Mouse (Mus musculus): Measurements from ENCODE around the gene Scyl1. TPM values are rescaled to one million over a fixed set of nuclear protein-coding genes. Genes with fewer than 3 reads are reported as not detected.
A peak's percentile ranks its signal among the peaks of the same experiment; 100 is the strongest.

Scyl1 gene
- polyA plus RNA-seq, 1 experiment from 2014 or later: 66.9 TPM

DNA sequence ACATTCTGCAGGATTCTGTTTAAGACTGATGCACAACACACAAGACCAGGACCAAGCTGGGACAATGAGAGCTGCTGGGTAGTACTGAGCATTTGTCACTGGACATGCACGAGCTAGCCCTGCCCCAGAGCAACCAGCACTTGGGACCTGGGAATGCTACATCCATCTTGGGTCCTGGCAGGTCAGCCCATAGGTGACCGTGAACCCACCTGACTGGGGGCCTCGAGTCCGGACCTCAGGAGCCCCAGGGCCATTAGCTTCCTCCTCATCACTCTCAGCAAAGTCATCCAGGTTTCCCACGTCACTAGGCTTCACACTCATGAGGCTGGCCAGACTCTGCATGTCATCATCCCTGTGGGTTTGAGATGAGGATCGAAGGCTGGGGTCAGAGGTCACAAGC, 50.0 kb downstream of the Scyl1 start:
- Histone ChIP-seq H3K9me3 (no peaks in the 10 kb centered on the region), H3K27me3 (no peaks in the 10 kb centered on the region), H3K27ac (replicated peaks) (no peak overlapping the region), H3K4me2 (replicated peaks) (no peak overlapping the region), H3K36me3 (peaks cover 77% of the 10 kb centered on the region), H3K4me1 (peaks cover 29% of the 10 kb centered on the region), H3K4me3 (no peak overlapping the region), H3K9ac (replicated peaks) (no peak overlapping the region)
- WGBS: 93% methylated on average over 6 of the region's 6 CpGs
- ATAC-seq (replicated peaks): no peak

DNA sequence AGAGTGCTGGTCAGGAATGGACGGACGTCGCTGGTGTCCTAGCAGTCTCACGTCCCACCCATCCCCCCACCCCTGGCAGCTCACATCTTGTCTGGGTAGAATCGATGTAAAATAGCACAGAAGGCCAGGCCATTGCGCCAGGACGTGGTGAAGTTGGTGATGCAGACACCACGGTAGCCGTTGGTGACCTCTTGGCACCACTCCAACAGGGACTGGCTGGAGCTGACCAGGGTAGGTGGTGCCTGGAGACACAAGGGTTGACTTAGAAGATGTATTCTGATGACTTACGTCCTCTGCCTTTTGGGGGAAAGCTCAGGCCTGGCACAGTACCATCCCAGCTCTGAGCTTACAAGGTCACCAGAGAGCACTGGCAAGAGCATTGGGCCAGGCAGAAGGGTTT, 54.3 kb downstream of the Scyl1 start:
- no peaks in the 10 kb centered on the region for H3K27me3 ChIP-seq
- H3K4me2 ChIP-seq (replicated peaks): no peak overlapping the region
- ATAC-seq (replicated peaks): no peak
- 60% methylated on average over 10 of the region's 10 CpGs for WGBS
- H3K9me3 ChIP-seq: no peaks in the 10 kb centered on the region
- peak overlapping the region; percentile 27; the same call in 1 of the 2 replicates for H3K27ac ChIP-seq (replicated peaks)
- peaks cover 19% of the 10 kb centered on the region for H3K4me1 ChIP-seq
- peaks cover 63% of the 10 kb centered on the region for H3K36me3 ChIP-seq
- no peak overlapping the region for H3K4me3 ChIP-seq
- H3K9ac ChIP-seq (replicated peaks): no peak overlapping the region

GRCm38 (mm10) chr19:5715793-5716688, 55.2 kb downstream of the Scyl1 start:
- Histone ChIP-seq H3K27ac (replicated peaks) (0 out of 2 replicates have a peak overlapping the region, but pooled peaks have one; percentile 43), H3K36me3 (peaks cover 57% of the 10 kb centered on the region), H3K4me1 (peaks cover 19% of the 10 kb centered on the region)

DNA sequence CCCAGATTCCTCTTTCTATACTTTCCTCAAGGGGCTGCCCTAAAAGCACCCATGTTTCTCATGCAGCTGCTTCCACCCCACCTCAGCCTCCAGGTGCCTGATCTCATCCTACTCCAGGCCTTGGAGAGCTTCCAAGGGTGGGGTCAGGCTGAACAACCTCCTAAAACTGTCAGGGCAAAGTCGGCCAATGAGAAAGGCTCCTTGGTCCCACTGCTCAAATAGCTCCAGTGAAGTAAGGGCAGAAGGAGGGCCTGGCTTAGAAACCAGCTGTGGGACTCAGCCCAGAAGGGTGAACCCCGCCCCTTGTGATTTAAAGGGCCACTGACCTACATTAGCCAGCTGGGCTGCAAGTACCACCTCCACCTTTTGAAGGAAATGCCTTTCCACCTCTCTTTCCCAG, 57.5 kb downstream of the Scyl1 start:
- Histone ChIP-seq H3K36me3 (peaks cover 52% of the 10 kb centered on the region), H3K27ac (replicated peaks) (no peak overlapping the region), H3K4me1 (peaks cover 19% of the 10 kb centered on the region), H3K9ac (replicated peaks) (no peak overlapping the region), H3K4me3 (no peak overlapping the region), H3K4me2 (replicated peaks) (no peak overlapping the region; the same call in 1 of the 2 replicates), H3K9me3 (no peaks in the 10 kb centered on the region), H3K27me3 (no peaks in the 10 kb centered on the region)
- no peak for ATAC-seq (replicated peaks)
- 15% methylated on average over 2 of the region's 2 CpGs for WGBS

More at GRCm38 (mm10) chr19:5715793-5716688, 55.2 kb downstream of the Scyl1 start:
- peak; percentile 67 for ATAC-seq (replicated peaks)
- Histone ChIP-seq H3K9ac (replicated peaks) (peak overlapping the region; percentile 41), H3K27me3 (no peaks in the 10 kb centered on the region), H3K9me3 (no peaks in the 10 kb centered on the region), H3K4me3 (peak overlapping the region; percentile 27), H3K4me2 (replicated peaks) (peak overlapping the region; percentile 33)
- WGBS: 17% methylated on average over 43 of the region's 43 CpGs

DNA sequence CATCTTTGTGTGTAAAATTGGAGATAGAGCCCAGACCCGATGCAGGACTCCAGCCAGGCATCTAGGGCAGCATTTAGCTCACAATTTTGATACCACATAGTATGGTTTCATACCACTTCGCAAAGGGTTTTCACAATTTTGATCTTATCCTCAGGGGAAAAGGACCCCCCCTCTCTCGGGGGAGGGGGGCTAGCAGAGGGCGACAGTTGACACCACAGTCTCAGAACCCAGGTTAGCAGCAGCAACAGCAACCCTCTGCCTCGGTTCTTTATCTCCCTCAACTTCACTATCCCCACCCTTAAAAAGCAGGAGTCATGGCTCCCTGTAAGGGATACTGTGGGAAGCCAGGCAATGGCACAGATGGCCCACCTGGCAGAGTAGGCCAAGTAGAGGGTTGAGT, 58.0 kb downstream of the Scyl1 start:
- H3K4me1 ChIP-seq: peaks cover 19% of the 10 kb centered on the region
- WGBS: 82% methylated on average over 5 of the region's 5 CpGs
- peak overlapping the region; percentile 8; the same call in 1 of the 2 replicates for H3K9ac ChIP-seq (replicated peaks)
- H3K27ac ChIP-seq (replicated peaks): no peak overlapping the region
- no peaks in the 10 kb centered on the region for H3K27me3 ChIP-seq
- no peak overlapping the region for H3K4me3 ChIP-seq
- H3K9me3 ChIP-seq: no peaks in the 10 kb centered on the region
- H3K36me3 ChIP-seq: peaks cover 53% of the 10 kb centered on the region
- ATAC-seq (replicated peaks): no peak
- H3K4me2 ChIP-seq (replicated peaks): no peak overlapping the region

- 95% methylated on average over 14 of the region's 14 CpGs for WGBS
- peaks cover 18% of the 10 kb centered on the region for H3K4me1 ChIP-seq
- no peaks in the 10 kb centered on the region for H3K27me3 ChIP-seq
- H3K4me3 ChIP-seq: no peak overlapping the region
- no peak overlapping the region for H3K4me2 ChIP-seq (replicated peaks)
- ATAC-seq (replicated peaks): no peak
- H3K9me3 ChIP-seq: no peaks in the 10 kb centered on the region
- H3K27ac ChIP-seq (replicated peaks): no peak overlapping the region
- H3K9ac ChIP-seq (replicated peaks): no peak overlapping the region
- H3K36me3 ChIP-seq: peaks cover 56% of the 10 kb centered on the region
These were observed 59.2 kb downstream of the Scyl1 start for GRCm38 (mm10) chr19:5711907-5712460.

GRCm38 (mm10) chr19:5711218-5711617, 60.0 kb downstream of the Scyl1 start:
- peaks cover 10% of the 10 kb centered on the region for H3K4me1 ChIP-seq
- H3K4me3 ChIP-seq: no peak overlapping the region
- no peak overlapping the region for H3K9ac ChIP-seq (replicated peaks)
- H3K9me3 ChIP-seq: no peaks in the 10 kb centered on the region
- H3K36me3 ChIP-seq: peaks cover 59% of the 10 kb centered on the region
- no peak for ATAC-seq (replicated peaks)
- 5% methylated on average over 3 of the region's 3 CpGs for WGBS
- H3K27me3 ChIP-seq: no peaks in the 10 kb centered on the region
- no peak overlapping the region for H3K27ac ChIP-seq (replicated peaks)
- no peak overlapping the region for H3K4me2 ChIP-seq (replicated peaks)

DNA sequence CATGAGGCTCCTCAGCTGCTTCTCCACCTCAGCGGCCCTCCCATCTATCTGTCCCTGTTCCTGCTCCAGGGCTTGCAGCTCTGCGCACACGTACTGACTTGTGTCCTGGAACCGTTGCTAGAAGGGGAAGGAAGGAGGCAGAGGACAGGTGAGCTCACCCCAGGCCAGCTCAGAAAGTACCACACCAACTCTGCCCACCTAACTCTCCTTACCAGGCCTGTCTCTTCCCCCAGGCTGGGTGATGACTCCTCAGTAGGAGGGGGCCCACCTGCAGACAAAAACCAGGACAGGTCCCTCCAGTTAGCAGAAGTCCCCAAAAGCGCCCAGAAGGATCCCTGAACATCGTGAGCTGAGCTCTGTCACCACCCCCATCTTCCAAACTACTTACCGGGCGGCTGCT, 60.6 kb downstream of the Scyl1 start:
- Histone ChIP-seq H3K27ac (replicated peaks) (no peak overlapping the region), H3K4me1 (peaks cover 7% of the 10 kb centered on the region; the same call in 1 of the 2 replicates), H3K9me3 (no peaks in the 10 kb centered on the region), H3K9ac (replicated peaks) (no peak overlapping the region), H3K4me2 (replicated peaks) (no peak overlapping the region), H3K4me3 (no peak overlapping the region), H3K36me3 (peaks cover 59% of the 10 kb centered on the region), H3K27me3 (no peaks in the 10 kb centered on the region)
- no peak for ATAC-seq (replicated peaks)
- WGBS: 81% methylated on average over 8 of the region's 8 CpGs

DNA sequence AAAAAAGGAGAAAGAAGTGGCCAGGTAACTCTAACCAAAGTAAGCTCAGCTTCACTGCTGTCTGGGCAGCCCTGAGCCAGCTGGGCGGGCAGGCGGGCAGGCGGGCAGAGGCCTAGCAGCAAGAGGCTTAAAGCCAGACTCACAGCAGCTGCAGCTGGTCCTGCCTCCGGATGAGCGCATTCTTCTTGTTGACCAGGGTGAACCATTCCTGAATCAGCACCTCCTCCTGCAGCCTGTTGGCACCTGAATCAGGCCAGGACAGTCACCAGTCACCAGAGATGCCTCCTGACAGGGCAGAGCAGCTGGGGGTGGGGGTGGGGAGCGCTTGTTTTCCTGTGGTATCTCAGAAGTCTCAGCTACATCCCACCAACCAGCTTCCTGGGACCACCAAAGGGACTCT, 61.2 kb downstream of the Scyl1 start:
- no peaks in the 10 kb centered on the region for H3K27me3 ChIP-seq

More for the DNA sequence above, 61.2 kb downstream of the Scyl1 start:
- Histone ChIP-seq H3K4me2 (replicated peaks) (no peak overlapping the region), H3K27ac (replicated peaks) (no peak overlapping the region), H3K9ac (replicated peaks) (no peak overlapping the region), H3K9me3 (no peaks in the 10 kb centered on the region), H3K36me3 (peaks cover 59% of the 10 kb centered on the region), H3K4me1 (peaks cover 7% of the 10 kb centered on the region; the same call in 1 of the 2 replicates), H3K4me3 (no peak overlapping the region)
- 94% methylated on average over 6 of the region's 6 CpGs for WGBS
- ATAC-seq (replicated peaks): no peak

Other genes with a start within 250 kb of the Scyl1 start
- gene Ovol1, start 210.8 kb downstream of the Scyl1 start, polyA plus RNA-seq (2015; fragmentation: Nextera tagmentation; extraction: Ambion mirVana): not detected in 2 replicates
- gene Ap5b1, start 203.4 kb downstream of the Scyl1 start, polyA plus RNA-seq (2015; fragmentation: Nextera tagmentation; extraction: Ambion mirVana): 2.2 and 2.3 TPM in 2 replicates
- 93.4 and 99.8 TPM in 2 replicates for gene Rnaseh2c, start 169.5 kb downstream of the Scyl1 start, polyA plus RNA-seq (2015; fragmentation: Nextera tagmentation; extraction: Ambion mirVana)
- gene Kat5, start 161.2 kb downstream of the Scyl1 start, polyA plus RNA-seq (2015; fragmentation: Nextera tagmentation; extraction: Ambion mirVana): 75.9 and 76.9 TPM in 2 replicates
- gene Rela, start 133.9 kb downstream of the Scyl1 start, polyA plus RNA-seq (2015; fragmentation: Nextera tagmentation; extraction: Ambion mirVana): 34.7 and 38.3 TPM in 2 replicates
- 14.1 and 15.5 TPM in 2 replicates for gene Sipa1, start 107.7 kb downstream of the Scyl1 start, polyA plus RNA-seq (2015; fragmentation: Nextera tagmentation; extraction: Ambion mirVana)
- 12.2 and 13.0 TPM in 2 replicates for gene Map3k11, start 82.7 kb downstream of the Scyl1 start, polyA plus RNA-seq (2015; fragmentation: Nextera tagmentation; extraction: Ambion mirVana)
- 27.6 and 29.1 TPM in 2 replicates for gene Pcnx3, start 82.5 kb downstream of the Scyl1 start, polyA plus RNA-seq (2015; fragmentation: Nextera tagmentation; extraction: Ambion mirVana)
- 0.33 TPM in 1 of 2 replicates, not detected in the other for gene Kcnk7, start 67.1 kb downstream of the Scyl1 start, polyA plus RNA-seq (2015; fragmentation: Nextera tagmentation; extraction: Ambion mirVana)
- 11.1 and 13.3 TPM in 2 replicates for gene Ehbp1l1, start 45.1 kb downstream of the Scyl1 start, polyA plus RNA-seq (2015; fragmentation: Nextera tagmentation; extraction: Ambion mirVana)
- 190 and 200 TPM in 2 replicates for gene Fam89b, start 41.8 kb downstream of the Scyl1 start, polyA plus RNA-seq (2015; fragmentation: Nextera tagmentation; extraction: Ambion mirVana)
- 10.6 and 14.3 TPM in 2 replicates for gene Ltbp3, start 30.5 kb downstream of the Scyl1 start, polyA plus RNA-seq (2015; fragmentation: Nextera tagmentation; extraction: Ambion mirVana)
- gene Frmd8, start 103.9 kb upstream of the Scyl1 start, polyA plus RNA-seq (2015; fragmentation: Nextera tagmentation; extraction: Ambion mirVana): 19.5 and 23.3 TPM in 2 replicates
- gene Slc25a45, start 106.4 kb upstream of the Scyl1 start, polyA plus RNA-seq (2015; fragmentation: Nextera tagmentation; extraction: Ambion mirVana): 1.2 and 1.7 TPM in 2 replicates
- 12.9 and 14.3 TPM in 2 replicates for gene Tigd3, start 122.7 kb upstream of the Scyl1 start, polyA plus RNA-seq (2015; fragmentation: Nextera tagmentation; extraction: Ambion mirVana)
- gene Dpf2, start 141.6 kb upstream of the Scyl1 start, polyA plus RNA-seq (2015; fragmentation: Nextera tagmentation; extraction: Ambion mirVana): 120 and 137 TPM in 2 replicates
- gene Cdc42ep2, start 153.4 kb upstream of the Scyl1 start, polyA plus RNA-seq (2015; fragmentation: Nextera tagmentation; extraction: Ambion mirVana): 9.1 and 10.1 TPM in 2 replicates
- 35.5 and 36.2 TPM in 2 replicates for gene Pola2, start 192.8 kb upstream of the Scyl1 start, polyA plus RNA-seq (2015; fragmentation: Nextera tagmentation; extraction: Ambion mirVana)
- gene Slc22a20, start 214.7 kb upstream of the Scyl1 start, polyA plus RNA-seq (2015; fragmentation: Nextera tagmentation; extraction: Ambion mirVana): not detected in 2 replicates
- gene Capn1, start 244.5 kb upstream of the Scyl1 start, polyA plus RNA-seq (2015; fragmentation: Nextera tagmentation; extraction: Ambion mirVana): 1.6 and 1.8 TPM in 2 replicates